Mouse (Mus musculus): ENCODE measurements around the gene Syt12.
"Not testable (repeated sequence)": the region's sequence is repeated elsewhere in the genome, so short reads cannot be mapped to it uniquely, and the experiment has no call there.

The Syt12 gene

GRCm38 (mm10) chr19:4492526-4493296 is 15.5 kb upstream of the Syt12 start:
- in situ Hi-C loops (cut with MboI; ENCODE audit: unreplicated experiment in 2 of 2) = loop anchor here (10.0 kb wide), 2 partner anchors 82 to 132 kb away; partner anchors contain the start of gene Rce1 (in 1 of the 2)

- in situ Hi-C loops (cut with MboI; ENCODE audit: unreplicated experiment in 2 of 2) = loop anchor here (10.0 kb wide), 2 partner anchors 84 to 134 kb away; partner anchors contain the start of gene Rce1 (in 1 of the 2)
These were observed 13.9 kb upstream of the Syt12 start for GRCm38 (mm10) chr19:4491080-4491695.

GRCm38 (mm10) chr19:4487877-4488276 is 10.6 kb upstream of the Syt12 start:
- in situ Hi-C loops (cut with MboI; ENCODE audit: unreplicated experiment in 2 of 2) = no loop called here

- in situ Hi-C loops (cut with MboI; ENCODE audit: unreplicated experiment in 2 of 2) = no loop called here
These were observed 7.8 kb upstream of the Syt12 start for GRCm38 (mm10) chr19:4485006-4485405.

GRCm38 (mm10) chr19:4482111-4482859 is 5.0 kb upstream of the Syt12 start:
- in situ Hi-C loops (cut with MboI; ENCODE audit: unreplicated experiment in 2 of 2) = no loop called here

- in situ Hi-C loops (cut with MboI; ENCODE audit: unreplicated experiment in 2 of 2) = no loop called here
These were observed 4.1 kb upstream of the Syt12 start for GRCm38 (mm10) chr19:4481326-4481725.

- in situ Hi-C loops (cut with MboI; ENCODE audit: unreplicated experiment in 2 of 2) = no loop called here
These were observed 2.8 kb upstream of the Syt12 start for GRCm38 (mm10) chr19:4480041-4480440.

GRCm38 (mm10) chr19:4478190-4478516 is 906 bp upstream of the Syt12 start:
- in situ Hi-C loops (cut with MboI; ENCODE audit: unreplicated experiment in 2 of 2) = no loop called here

- in situ Hi-C loops (cut with MboI; ENCODE audit: unreplicated experiment in 2 of 2) = no loop called here
These were observed 518 bp downstream of the Syt12 start for GRCm38 (mm10) chr19:4476601-4477257.

GRCm38 (mm10) chr19:4475224-4475925 is 1.9 kb downstream of the Syt12 start:
- in situ Hi-C loops (cut with MboI; ENCODE audit: unreplicated experiment in 2 of 2) = no loop called here

- in situ Hi-C loops (cut with MboI; ENCODE audit: unreplicated experiment in 2 of 2) = no loop called here
These were observed 2.5 kb downstream of the Syt12 start for GRCm38 (mm10) chr19:4474739-4475138.

- in situ Hi-C loops (cut with MboI; ENCODE audit: unreplicated experiment in 2 of 2) = no loop called here
These were observed 3.7 kb downstream of the Syt12 start for GRCm38 (mm10) chr19:4473549-4473948.

GRCm38 (mm10) chr19:4468363-4468762 is 8.9 kb downstream of the Syt12 start:
- in situ Hi-C loops (cut with MboI; ENCODE audit: unreplicated experiment in 2 of 2) = no loop called here

- in situ Hi-C loops (cut with MboI; ENCODE audit: unreplicated experiment in 2 of 2) = no loop called here
These were observed 12.6 kb downstream of the Syt12 start for GRCm38 (mm10) chr19:4464666-4465065.

- in situ Hi-C loops (cut with MboI; ENCODE audit: unreplicated experiment in 2 of 2) = no loop called here
These were observed 15.3 kb downstream of the Syt12 start for GRCm38 (mm10) chr19:4461981-4462380.

GRCm38 (mm10) chr19:4456227-4456626 is 21.0 kb downstream of the Syt12 start:
- in situ Hi-C loops (cut with MboI; ENCODE audit: unreplicated experiment in 2 of 2) = no loop called here

GRCm38 (mm10) chr19:4455071-4455800 is 22.0 kb downstream of the Syt12 start:
- in situ Hi-C loops (cut with MboI; ENCODE audit: unreplicated experiment in 2 of 2) = no loop called here

- in situ Hi-C loops (cut with MboI; ENCODE audit: unreplicated experiment in 2 of 2) = not testable (repeated sequence)
These were observed 23.2 kb downstream of the Syt12 start for GRCm38 (mm10) chr19:4454040-4454439.

GRCm38 (mm10) chr19:4452525-4452924 is 24.7 kb downstream of the Syt12 start:
- in situ Hi-C loops (cut with MboI; ENCODE audit: unreplicated experiment in 2 of 2) = no loop called here

- in situ Hi-C loops (cut with MboI; ENCODE audit: unreplicated experiment in 2 of 2) = no loop called here
These were observed 25.3 kb downstream of the Syt12 start for GRCm38 (mm10) chr19:4451965-4452364.
